Mouse (Mus musculus) E14TG2a.4 (cell line): ENCODE data around the gene Rnf5.

Source experiments
- H3K27me3 ChIP-seq: 2 replicates; pipeline ENCODE4 v1.6.1; 2014; ENCODE audit warnings: low read length, control low read depth; ENCODE audit not compliant: insufficient read depth
- H3K36me3 ChIP-seq: 2 replicates; pipeline ENCODE4 v1.6.1; 2014; ENCODE audit warnings: low read length, control low read depth; ENCODE audit not compliant: insufficient read depth
- H3K4me1 ChIP-seq: replicated peaks from 2 replicates; pipeline ENCODE4 v1.6.1; 2014; ENCODE audit warnings: low read depth, low read length, control low read depth
- H3K4me3 ChIP-seq: replicated peaks from 2 replicates; pipeline ENCODE4 v1.5.1; 2014; ENCODE audit warnings: mild to moderate bottlenecking, low read length
- H3K9me3 ChIP-seq: 2 replicates; pipeline ENCODE4 v1.6.1; 2014; ENCODE audit warnings: low read length, control low read depth
- CTCF ChIP-seq: conservative IDR thresholded peaks from 2 replicates; pipeline ENCODE4 v1.5.1; 2014; ENCODE audit warnings: low read length
- NANOG ChIP-seq: IDR thresholded peaks from 2 replicates; pipeline ENCODE4 v1.6.1; 2014; ENCODE audit warnings: borderline replicate concordance, low read length, mixed read lengths
- POU5F1 ChIP-seq: IDR thresholded peaks from 2 replicates; pipeline ENCODE4 v1.6.1; 2014; ENCODE audit warnings: low read length, borderline replicate concordance

The Rnf5 gene

GRCm38 (mm10) chr17:34604061-34604508 is 595 bp upstream of the Rnf5 start, which contains the start of gene Agpat1:
TSS of gene Agpat1 (plus strand) at chr17:34604262.
- H3K9me3 ChIP-seq: no peaks in the 10 kb centered on the region
- peaks cover 69% of the 10 kb centered on the region for H3K4me1 ChIP-seq
- peaks cover 44% of the 10 kb centered on the region for H3K36me3 ChIP-seq
- peak within 1 kb of the TSS; percentile 91 for H3K4me3 ChIP-seq
- no peak for TF ChIP-seq NANOG
- TF ChIP-seq CTCF: no peak
- TF ChIP-seq POU5F1: no peak
- no peaks in the 10 kb centered on the region for H3K27me3 ChIP-seq

- Histone ChIP-seq H3K4me1 (peaks cover 66% of the 10 kb centered on the region), H3K27me3 (no peaks in the 10 kb centered on the region), H3K9me3 (no peaks in the 10 kb centered on the region), H3K36me3 (peaks cover 28% of the 10 kb centered on the region), H3K4me3 (no peak overlapping the region)
- TF ChIP-seq POU5F1 (no peak), NANOG (no peak), CTCF (no peak)
These were observed 1.7 kb downstream of the Rnf5 start for GRCm38 (mm10) chr17:34601796-34602195.

- TF ChIP-seq POU5F1: no peak
- TF ChIP-seq CTCF: no peak
- no peak for TF ChIP-seq NANOG
- Histone ChIP-seq H3K4me3 (no peak overlapping the region), H3K9me3 (no peaks in the 10 kb centered on the region), H3K36me3 (peaks cover 42% of the 10 kb centered on the region), H3K4me1 (peaks cover 74% of the 10 kb centered on the region), H3K27me3 (no peaks in the 10 kb centered on the region)
These were observed 3.6 kb downstream of the Rnf5 start for GRCm38 (mm10) chr17:34599891-34600290.

GRCm38 (mm10) chr17:34597566-34598095 is 5.9 kb downstream of the Rnf5 start, which contains the start of gene Ager:
TSS of gene Ager (plus strand) at chr17:34597862.
- Histone ChIP-seq H3K4me1 (peaks cover 87% of the 10 kb centered on the region), H3K4me3 (no peak within 1 kb of the TSS), H3K9me3 (no peaks in the 10 kb centered on the region), H3K27me3 (peaks cover 3% of the 10 kb centered on the region; the same call in 1 of the 2 replicates), H3K36me3 (peaks cover 51% of the 10 kb centered on the region)
- no peak for TF ChIP-seq CTCF
- TF ChIP-seq NANOG: no peak
- no peak for TF ChIP-seq POU5F1

GRCm38 (mm10) chr17:34596098-34596497 is 7.4 kb downstream of the Rnf5 start:
- no peaks in the 10 kb centered on the region for H3K9me3 ChIP-seq
- peaks cover 3% of the 10 kb centered on the region; the same call in 1 of the 2 replicates for H3K27me3 ChIP-seq
- TF ChIP-seq POU5F1 (no peak), CTCF (no peak), NANOG (no peak)
- H3K36me3 ChIP-seq: peaks cover 39% of the 10 kb centered on the region
- H3K4me1 ChIP-seq: peaks cover 84% of the 10 kb centered on the region
- no peak overlapping the region for H3K4me3 ChIP-seq

GRCm38 (mm10) chr17:34593752-34594525 is 9.6 kb downstream of the Rnf5 start:
- Histone ChIP-seq H3K4me1 (peaks cover 86% of the 10 kb centered on the region), H3K9me3 (no peaks in the 10 kb centered on the region), H3K36me3 (peaks cover 25% of the 10 kb centered on the region), H3K4me3 (peak overlapping the region; percentile 81), H3K27me3 (peaks cover 3% of the 10 kb centered on the region; the same call in 1 of the 2 replicates)
- TF ChIP-seq POU5F1 (no peak), CTCF (no peak), NANOG (no peak)

- Histone ChIP-seq H3K27me3 (peaks cover 3% of the 10 kb centered on the region; the same call in 1 of the 2 replicates), H3K4me3 (peak overlapping the region; percentile 81), H3K4me1 (peaks cover 87% of the 10 kb centered on the region), H3K36me3 (peaks cover 25% of the 10 kb centered on the region), H3K9me3 (no peaks in the 10 kb centered on the region)
- TF ChIP-seq CTCF (no peak), NANOG (no peak), POU5F1 (no peak)
These were observed 10.6 kb downstream of the Rnf5 start for GRCm38 (mm10) chr17:34592581-34593549.
